Mouse (Mus musculus): ENCODE data around the gene Kdf1. TPM values are rescaled to one million over a fixed set of nuclear protein-coding genes. Genes with fewer than 3 reads are reported as not detected.

The Kdf1 gene
- total RNA-seq, 2 experiments from 2014 or later, result not detected

DNA sequence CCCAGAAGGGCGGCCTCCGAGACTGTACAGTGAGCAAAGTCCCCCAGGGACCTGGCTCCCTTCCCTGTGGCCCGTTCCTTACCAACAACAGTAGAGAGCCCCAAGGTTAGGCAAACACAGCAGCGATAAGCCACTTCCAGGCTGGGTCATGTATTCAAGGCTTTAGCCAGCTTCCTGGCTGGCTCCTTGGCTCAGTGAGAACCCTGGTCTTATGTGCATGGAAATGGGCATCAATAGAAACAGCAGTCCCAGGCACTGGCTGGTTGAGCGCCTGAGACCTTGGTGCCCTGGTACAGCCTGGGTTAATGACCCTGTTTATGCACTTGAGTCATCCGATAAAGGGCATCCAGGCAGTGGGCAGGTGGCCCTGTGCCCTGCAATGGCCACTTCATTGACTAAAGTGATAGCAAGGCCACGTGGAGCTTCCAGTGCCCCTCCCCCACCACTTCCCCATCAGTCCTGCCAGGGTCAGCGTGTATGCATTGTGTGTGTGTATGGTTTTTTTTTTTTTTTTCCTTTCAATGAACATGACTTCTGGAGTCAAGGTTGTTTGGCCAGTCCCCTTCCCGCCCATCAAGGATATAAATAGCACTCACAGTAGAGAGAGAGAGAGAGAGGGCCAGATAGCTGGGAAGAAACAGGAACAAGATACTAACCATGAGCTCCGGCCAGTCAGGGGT, 34.1 kb downstream of the Kdf1 start, which contains the start of gene Nr0b2:
TSS of gene Nr0b2 (plus strand) at position 609 of the 680 bp plus-strand sequence.
- no peak for DNase-seq (ENCODE audit: low spot score in 2 of 2)

DNA sequence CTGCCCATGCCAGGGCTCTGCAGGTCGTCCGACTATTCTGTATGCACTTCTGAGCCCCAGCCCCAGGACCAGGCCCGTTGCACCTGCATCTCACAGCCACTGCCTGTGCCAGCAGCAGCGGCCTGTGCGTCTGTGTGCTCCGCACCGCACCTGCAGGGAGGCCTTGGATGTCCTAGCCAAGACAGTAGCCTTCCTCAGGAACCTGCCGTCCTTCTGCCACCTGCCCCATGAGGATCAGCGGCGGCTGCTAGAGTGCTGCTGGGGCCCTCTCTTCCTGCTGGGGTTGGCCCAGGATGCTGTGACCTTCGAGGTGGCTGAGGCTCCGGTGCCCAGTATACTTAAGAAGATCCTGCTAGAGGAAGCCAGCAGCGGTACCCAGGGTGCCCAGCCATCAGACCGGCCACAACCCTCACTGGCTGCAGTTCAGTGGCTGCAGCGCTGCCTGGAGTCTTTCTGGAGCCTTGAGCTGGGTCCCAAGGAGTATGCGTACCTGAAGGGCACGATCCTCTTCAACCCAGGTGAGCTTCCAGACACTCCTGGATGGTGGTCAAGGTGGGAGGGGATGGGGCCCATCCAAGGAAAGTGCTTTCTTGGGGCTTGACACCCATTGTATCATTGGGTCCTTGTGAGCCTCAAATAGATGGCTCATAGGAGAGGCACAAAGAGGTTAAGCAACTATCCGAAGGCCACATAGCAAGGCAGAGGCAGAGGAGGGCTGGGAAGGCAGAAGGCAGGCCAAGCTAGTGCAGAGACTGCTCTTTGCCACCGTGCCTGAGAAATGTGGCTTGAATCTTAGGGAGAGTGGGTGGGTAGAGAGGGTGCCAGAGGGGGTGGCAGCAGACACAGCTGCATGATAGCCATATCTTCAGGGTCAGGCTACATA, 34.9 kb downstream of the Kdf1 start:
- DNase-seq (ENCODE audit: low spot score in 2 of 2), result no peak

DNA sequence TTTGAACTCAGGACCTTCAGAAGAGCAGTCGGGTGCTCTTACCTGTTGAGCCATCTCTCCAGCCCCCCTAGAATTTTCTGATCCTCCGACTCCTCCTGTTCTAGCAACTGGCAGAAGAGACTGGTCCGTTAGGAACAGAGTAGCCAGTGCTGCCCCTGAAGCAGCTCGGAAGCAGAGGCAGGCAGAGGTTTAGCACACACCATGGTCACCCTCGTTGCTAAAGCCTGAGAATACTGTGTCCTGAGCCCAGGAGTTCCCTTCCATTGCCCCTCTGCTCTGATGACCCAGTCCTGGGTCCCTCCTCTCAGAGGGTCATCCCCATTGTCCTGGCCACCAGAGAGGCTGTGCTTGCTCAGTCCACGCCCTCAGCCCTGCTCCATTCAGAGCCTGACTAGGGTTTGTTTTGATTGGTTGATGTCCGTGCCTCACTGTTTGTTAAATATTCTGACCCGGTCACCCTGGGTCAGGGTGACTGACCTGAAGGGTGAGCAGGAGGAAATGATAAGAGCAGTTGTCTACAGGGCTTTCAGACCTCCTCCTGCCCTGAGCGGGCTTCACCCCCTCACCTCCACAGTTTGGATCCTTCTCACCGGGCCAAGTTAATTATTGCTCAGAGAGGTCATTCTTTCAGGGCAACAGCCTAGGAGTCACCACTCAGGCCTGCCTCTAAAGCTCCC, 38.4 kb downstream of the Kdf1 start:
- no peak for DNase-seq (ENCODE audit: low spot score in 2 of 2)

DNA sequence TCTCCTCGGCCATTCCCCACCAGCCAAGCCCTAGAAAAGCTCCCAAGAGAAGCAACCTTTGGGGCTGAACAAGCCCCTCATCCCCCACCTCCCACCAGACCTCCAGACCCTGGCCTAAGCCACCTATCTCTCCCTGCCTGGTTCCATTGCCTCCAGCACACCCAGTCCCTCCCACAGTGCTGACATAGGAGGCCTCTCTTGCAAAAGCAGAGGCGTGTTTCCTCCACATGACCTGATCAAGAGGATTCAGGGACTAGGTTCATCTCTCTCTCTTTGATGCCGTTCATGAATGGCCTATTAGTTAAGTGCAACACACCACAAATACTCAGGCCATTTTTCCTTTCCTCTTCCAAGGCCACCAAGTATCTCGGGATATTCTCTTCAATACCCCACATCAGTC, 41.1 kb downstream of the Kdf1 start:
- no peak for DNase-seq (ENCODE audit: low spot score in 2 of 2)

DNA sequence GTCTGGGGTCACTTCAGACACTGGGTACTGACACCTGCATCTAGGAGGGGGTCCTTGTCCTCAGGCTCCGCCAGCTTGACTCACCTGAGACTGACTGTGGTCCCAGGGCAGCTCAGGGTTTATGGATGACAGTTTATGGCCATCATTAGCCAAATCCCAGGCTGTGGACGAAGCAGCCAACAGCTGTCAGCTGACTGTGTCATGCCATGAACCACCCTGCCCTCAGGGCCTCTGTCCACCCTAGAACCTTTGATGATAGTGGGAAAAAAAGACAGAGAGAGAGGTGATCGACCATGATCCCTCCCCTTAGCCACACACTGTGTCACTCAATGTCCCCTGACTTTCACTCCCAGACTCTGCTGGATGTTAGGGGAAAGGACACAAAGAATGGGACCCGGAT, 42.9 kb downstream of the Kdf1 start:
- no peak for DNase-seq (ENCODE audit: low spot score in 2 of 2)

DNA sequence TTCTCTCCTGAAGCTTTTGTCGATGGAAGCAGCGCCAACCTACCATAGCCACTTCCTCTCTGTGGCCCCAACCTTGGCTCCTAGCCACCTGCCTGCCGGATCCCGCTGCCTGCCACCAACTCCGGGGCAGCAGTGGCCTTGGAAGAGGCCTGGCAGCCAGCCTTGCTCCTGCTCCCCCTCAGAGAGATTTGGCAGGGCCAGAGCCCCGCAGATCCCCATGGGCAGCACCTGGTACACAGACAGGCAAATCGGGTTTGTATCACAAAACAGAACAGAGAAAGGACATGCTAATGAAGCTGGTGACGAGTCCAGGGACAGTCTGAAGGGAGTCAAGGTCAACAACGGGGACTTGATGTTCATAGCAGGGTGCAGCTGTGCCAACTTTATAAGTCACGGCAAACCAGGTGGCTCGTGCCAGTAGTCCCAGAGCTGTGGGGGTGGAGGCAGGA, 44.4 kb downstream of the Kdf1 start:
- DNase-seq (ENCODE audit: low spot score in 2 of 2), result peak in 1 of 2 experiments; percentile 16

DNA sequence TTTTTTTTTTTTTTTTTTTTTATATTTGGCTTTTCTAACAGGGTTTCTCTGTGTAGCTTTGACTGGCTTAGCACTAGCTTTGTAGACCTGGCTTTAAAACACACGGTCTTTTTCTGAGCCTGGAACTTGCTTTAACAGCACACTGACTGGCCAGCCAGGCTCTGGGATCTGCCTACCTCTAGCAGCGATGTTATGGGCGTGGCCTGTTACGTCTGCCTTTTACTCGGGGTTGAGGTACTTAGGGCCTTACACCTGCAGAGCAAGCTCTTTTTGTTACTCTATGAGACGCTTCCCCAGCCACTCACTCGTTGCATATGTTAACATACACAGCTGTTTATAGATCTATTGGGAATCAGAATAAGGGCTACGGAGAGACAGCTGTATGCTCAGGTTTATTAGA, 48.5 kb downstream of the Kdf1 start:
- no peak for DNase-seq (ENCODE audit: low spot score in 2 of 2)

DNA sequence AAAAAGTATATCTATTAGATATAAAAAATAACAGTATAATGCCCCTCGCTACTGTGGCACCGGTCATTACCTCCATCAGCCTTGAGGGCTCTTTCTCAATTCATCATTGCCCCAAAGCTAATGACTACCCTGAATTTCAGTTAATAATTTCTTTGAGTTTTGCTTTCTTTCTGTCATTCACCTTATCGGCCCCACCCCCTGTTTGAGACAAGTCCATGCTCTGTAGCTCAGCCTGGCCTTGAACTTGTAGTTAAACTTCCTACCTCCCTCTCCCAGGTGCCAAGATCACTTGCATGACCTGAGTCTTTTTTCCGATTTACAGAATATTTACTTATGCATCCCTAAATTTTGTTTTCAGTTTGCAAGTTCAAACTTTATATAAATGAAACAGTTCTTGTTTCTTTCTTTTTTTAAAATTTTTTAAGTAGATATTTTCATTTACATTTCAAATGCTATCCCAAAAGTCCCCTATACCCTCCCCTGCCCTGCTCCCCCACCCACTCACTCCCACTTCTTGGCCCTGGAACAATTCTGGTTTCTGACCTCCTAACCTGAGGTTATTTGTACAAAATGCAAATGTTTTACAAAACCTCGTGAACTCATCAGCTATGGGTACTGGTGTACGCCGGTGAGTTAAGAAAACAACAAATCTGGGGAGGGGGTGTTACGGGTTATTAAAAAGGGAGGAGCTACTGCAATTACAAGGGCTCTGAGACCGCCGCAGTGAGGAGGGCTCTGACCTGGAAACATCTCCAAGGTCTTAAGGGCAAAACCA, 50.7 kb downstream of the Kdf1 start:
- no peak for DNase-seq (ENCODE audit: low spot score in 2 of 2)

DNA sequence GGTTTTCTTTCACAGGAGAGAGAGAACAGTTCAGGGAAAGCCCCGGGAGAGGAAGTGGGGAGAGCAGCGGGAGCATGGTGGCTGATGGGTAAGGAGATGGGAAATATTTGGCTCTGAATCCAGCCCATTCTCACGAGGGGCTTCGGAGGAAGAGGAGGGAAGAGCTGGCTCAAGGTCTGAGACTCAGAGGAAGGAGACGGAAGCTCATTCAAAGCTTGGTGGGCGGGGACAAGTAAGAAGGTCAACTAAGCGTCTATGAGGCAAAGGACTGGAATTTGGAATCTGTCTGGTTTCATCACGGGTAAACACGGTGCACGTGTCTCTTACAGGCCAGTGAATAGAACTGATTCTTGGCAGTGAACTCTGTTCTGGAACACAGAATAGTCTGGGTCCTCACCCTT, 51.3 kb downstream of the Kdf1 start:
- no peak for DNase-seq (ENCODE audit: low spot score in 2 of 2)

DNA sequence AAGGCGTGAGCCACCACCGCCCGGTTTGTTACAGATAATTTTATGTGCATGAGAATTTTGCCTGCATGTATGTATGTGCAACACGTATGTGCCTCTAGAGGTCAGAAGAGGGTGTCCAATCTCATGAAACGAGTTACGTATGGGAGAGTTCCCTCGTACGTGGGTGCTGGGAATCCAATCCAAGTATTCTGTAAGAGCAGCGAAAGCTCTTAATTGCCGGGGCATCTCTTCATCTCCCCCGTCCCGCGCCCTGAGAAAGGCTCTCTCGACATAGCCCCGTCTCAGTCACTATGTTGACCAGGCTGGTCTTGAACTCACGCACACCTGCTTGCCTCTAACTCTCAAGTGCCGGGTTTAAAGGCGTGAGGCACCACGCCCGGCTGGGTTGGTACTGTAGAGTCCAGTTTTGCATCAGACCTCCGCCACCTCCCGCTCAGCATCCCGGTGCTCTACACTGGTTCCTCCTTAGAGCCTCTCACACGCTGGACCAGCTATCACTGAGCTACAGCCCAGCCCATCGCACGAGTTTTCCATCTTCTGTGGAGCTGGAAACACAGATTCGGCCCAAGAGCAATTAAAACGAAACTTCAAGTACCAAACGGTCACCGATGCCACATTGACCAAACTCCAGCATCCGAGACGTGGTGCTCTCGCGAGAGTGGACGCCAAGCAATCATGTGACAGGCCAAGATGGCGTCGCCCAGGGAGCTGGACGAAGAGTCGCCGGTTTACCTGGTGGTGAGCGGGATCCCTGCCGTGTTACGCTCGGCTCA, 55.5 kb downstream of the Kdf1 start, which contains the start of gene Gpatch3:
TSS of gene Gpatch3 (plus strand) at position 676 of the 773 bp plus-strand sequence.
- peak; percentile 89 to 94 for DNase-seq (ENCODE audit: low spot score in 2 of 2)

DNA sequence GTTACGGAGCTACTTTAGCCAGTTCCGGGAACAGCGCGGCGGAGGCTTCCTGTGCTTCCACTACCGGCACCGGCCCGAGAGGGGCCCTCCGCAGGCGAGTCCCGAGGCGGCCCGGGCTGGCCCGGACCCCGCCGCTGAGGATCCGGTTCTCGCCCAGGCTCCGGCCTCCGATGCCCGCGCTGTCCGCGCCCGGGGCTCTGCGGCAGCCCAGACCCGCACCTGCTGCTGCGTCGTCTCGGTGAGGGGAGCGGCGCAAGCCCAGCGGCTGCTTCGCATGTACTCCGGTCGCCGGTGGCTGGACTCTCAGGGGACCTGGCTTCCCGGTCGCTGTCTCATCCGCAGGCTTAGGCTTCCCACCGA, 56.1 kb downstream of the Kdf1 start:
- no peak for DNase-seq (ENCODE audit: low spot score in 2 of 2)

DNA sequence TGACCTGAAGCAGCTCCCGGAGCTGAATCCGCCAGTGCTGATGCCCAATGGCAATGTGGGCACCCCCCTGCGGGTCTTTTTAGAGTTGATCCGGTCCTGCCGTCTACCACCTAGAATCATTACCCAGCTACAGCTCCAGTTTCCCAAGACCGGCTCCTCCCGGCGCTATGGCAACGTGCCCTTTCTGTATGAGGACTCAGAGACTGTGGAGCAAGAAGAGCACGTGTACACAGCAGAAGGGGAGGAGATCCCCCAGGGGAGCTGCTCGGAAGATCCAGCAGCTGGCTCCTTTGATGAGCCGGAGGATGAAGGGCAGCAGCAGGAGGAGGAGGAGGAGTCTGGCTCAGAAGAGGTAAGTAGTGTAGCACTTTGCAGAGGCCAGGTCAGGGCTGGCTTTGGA, 59.2 kb downstream of the Kdf1 start:
- no peak for DNase-seq (ENCODE audit: low spot score in 2 of 2)

Small RNA genes lying within 50 kb of the gene (microRNA-seq; reads per million reads assigned to microRNA genes)
- gene Gm23158, result 0 reads per million in 2 experiments

Other genes starting within 250 kb of the Kdf1 start
- 10 to 100 TPM; 78.2 to 78.4 TPM for gene Tmem222, start 241.2 kb upstream of the Kdf1 start, total RNA-seq (2021)
- gene Wdtc1, start 165.5 kb upstream of the Kdf1 start, total RNA-seq (2021), result 10 to 100 TPM; 67.8 to 68.9 TPM
- 10 to 100 TPM; 60.0 to 62.8 TPM for gene Slc9a1, start 149.3 kb upstream of the Kdf1 start, total RNA-seq (2021)
- gene Tent5b, start 38.8 kb upstream of the Kdf1 start, total RNA-seq (2021), result under 1 TPM in 1 of 2 experiments, not detected in 1; 0.17 TPM
- 100 to 1,000 TPM; 188 to 190 TPM for gene Trnp1, start 20.4 kb upstream of the Kdf1 start, total RNA-seq (2021)
- gene Nudc, start 27.0 kb downstream of the Kdf1 start, total RNA-seq (2021), result 100 to 1,000 TPM; 101 to 113 TPM
- not detected for gene Nr0b2, start 34.4 kb downstream of the Kdf1 start, total RNA-seq (2021)
- gene Gpatch3, start 55.8 kb downstream of the Kdf1 start, total RNA-seq (2021), result 1 to 10 TPM; 8.0 TPM
- gene Gpn2, start 65.4 kb downstream of the Kdf1 start, total RNA-seq (2021), result 10 to 100 TPM; 11.1 to 11.4 TPM
- gene Sfn, start 83.2 kb downstream of the Kdf1 start, total RNA-seq (2021), result 1 to 10 TPM; 1.2 to 1.5 TPM
- 10 to 100 TPM; 30.0 to 36.7 TPM for gene Zdhhc18, start 131.2 kb downstream of the Kdf1 start, total RNA-seq (2021)
- gene Pigv, start 153.7 kb downstream of the Kdf1 start, total RNA-seq (2021), result 1 to 10 TPM; 6.8 to 9.1 TPM
- gene Arid1a, start 237.8 kb downstream of the Kdf1 start, total RNA-seq (2021), result 10 to 100 TPM; 75.3 to 76.5 TPM